Mouse (Mus musculus): ENCODE measurements around the gene Cnn2. TPM values are rescaled to one million over a fixed set of nuclear protein-coding genes. Genes with fewer than 3 reads are reported as not detected.
A peak's percentile ranks its signal among the peaks of the same experiment; 100 is the strongest.

Cnn2 gene
- polyA plus RNA-seq, 1 experiment from 2014 or later: 208 TPM

- H3K27ac ChIP-seq: no peak overlapping the region
- H3K4me3 ChIP-seq: 0 out of 2 replicates have a peak overlapping the region, but pooled peaks have one; percentile 37
- peaks cover 28% of the 10 kb centered on the region for H3K4me1 ChIP-seq (replicated peaks)
- no peaks in the 10 kb centered on the region for H3K36me3 ChIP-seq
- H3K27me3 ChIP-seq: peaks cover 8% of the 10 kb centered on the region
- WGBS: 78% methylated on average over 18 of the region's 18 CpGs
- H3K9me3 ChIP-seq (replicated peaks): no peaks in the 10 kb centered on the region
- ATAC-seq (replicated peaks; ENCODE audit: insufficient number of reproducible peaks, insufficient read depth, low FRiP score, low read depth): no peak
- H3K9ac ChIP-seq: no peak overlapping the region
- H3K4me2 ChIP-seq: no peak overlapping the region; the same call in 1 of the 2 replicates
Observed at GRCm38 (mm10) chr10:80020603-80021319, 32.4 kb downstream of the Cnn2 start.

- Histone ChIP-seq H3K4me1 (replicated peaks) (peaks cover 24% of the 10 kb centered on the region), H3K36me3 (no peaks in the 10 kb centered on the region), H3K27me3 (0 out of 2 replicates have a peak, but pooled peaks cover 3% of the 10 kb centered on the region), H3K27ac (no peak overlapping the region), H3K9me3 (replicated peaks) (no peaks in the 10 kb centered on the region), H3K9ac (no peak overlapping the region), H3K4me3 (no peak overlapping the region), H3K4me2 (no peak overlapping the region)
- no peak for ATAC-seq (replicated peaks; ENCODE audit: insufficient number of reproducible peaks, insufficient read depth, low FRiP score, low read depth)
- 86% methylated on average over 13 of the region's 13 CpGs for WGBS
Observed at GRCm38 (mm10) chr10:80021320-80021641, 32.9 kb downstream of the Cnn2 start.

GRCm38 (mm10) chr10:80022164-80022563, 33.8 kb downstream of the Cnn2 start:
- Histone ChIP-seq H3K27me3 (0 out of 2 replicates have a peak, but pooled peaks cover 3% of the 10 kb centered on the region), H3K4me1 (replicated peaks) (peaks cover 24% of the 10 kb centered on the region), H3K27ac (no peak overlapping the region), H3K36me3 (no peaks in the 10 kb centered on the region), H3K4me3 (no peak overlapping the region), H3K4me2 (no peak overlapping the region), H3K9me3 (replicated peaks) (no peaks in the 10 kb centered on the region), H3K9ac (no peak overlapping the region)
- 88% methylated on average over 12 of the region's 12 CpGs for WGBS
- ATAC-seq (replicated peaks; ENCODE audit: insufficient number of reproducible peaks, insufficient read depth, low FRiP score, low read depth): no peak

- H3K9me3 ChIP-seq (replicated peaks): no peaks in the 10 kb centered on the region
- no peak overlapping the region for H3K9ac ChIP-seq
- H3K4me2 ChIP-seq: no peak overlapping the region
- H3K36me3 ChIP-seq: no peaks in the 10 kb centered on the region
- H3K4me1 ChIP-seq (replicated peaks): peaks cover 24% of the 10 kb centered on the region
- H3K4me3 ChIP-seq: no peak overlapping the region
- 0 out of 2 replicates have a peak, but pooled peaks cover 1% of the 10 kb centered on the region for H3K27me3 ChIP-seq
- ATAC-seq (replicated peaks; ENCODE audit: insufficient number of reproducible peaks, insufficient read depth, low FRiP score, low read depth): no peak
- 95% methylated on average over 8 of the region's 8 CpGs for WGBS
- H3K27ac ChIP-seq: no peak overlapping the region
Observed at GRCm38 (mm10) chr10:80022806-80023205, 34.4 kb downstream of the Cnn2 start.

GRCm38 (mm10) chr10:80023758-80024157, 35.4 kb downstream of the Cnn2 start:
- Histone ChIP-seq H3K27ac (no peak overlapping the region), H3K4me2 (no peak overlapping the region), H3K4me1 (replicated peaks) (peaks cover 21% of the 10 kb centered on the region), H3K36me3 (no peaks in the 10 kb centered on the region), H3K9ac (no peak overlapping the region), H3K4me3 (no peak overlapping the region), H3K9me3 (replicated peaks) (no peaks in the 10 kb centered on the region), H3K27me3 (no peaks in the 10 kb centered on the region)
- ATAC-seq (replicated peaks; ENCODE audit: insufficient number of reproducible peaks, insufficient read depth, low FRiP score, low read depth): no peak
- 83% methylated on average over 5 of the region's 5 CpGs for WGBS

- no peaks in the 10 kb centered on the region for H3K9me3 ChIP-seq (replicated peaks)
- H3K27me3 ChIP-seq: no peaks in the 10 kb centered on the region
- no peak overlapping the region for H3K9ac ChIP-seq
- no peak for ATAC-seq (replicated peaks; ENCODE audit: insufficient number of reproducible peaks, insufficient read depth, low FRiP score, low read depth)
- 70% methylated on average over 15 of the region's 15 CpGs for WGBS
- no peaks in the 10 kb centered on the region for H3K36me3 ChIP-seq
- H3K4me2 ChIP-seq: 0 out of 2 replicates have a peak overlapping the region, but pooled peaks have one; percentile 2
- peaks cover 14% of the 10 kb centered on the region for H3K4me1 ChIP-seq (replicated peaks)
- H3K27ac ChIP-seq: no peak overlapping the region
- no peak overlapping the region for H3K4me3 ChIP-seq
Observed at GRCm38 (mm10) chr10:80024229-80025043, 36.1 kb downstream of the Cnn2 start.

- Histone ChIP-seq H3K4me3 (no peak overlapping the region), H3K27ac (no peak overlapping the region), H3K9me3 (replicated peaks) (no peaks in the 10 kb centered on the region), H3K27me3 (no peaks in the 10 kb centered on the region), H3K4me1 (replicated peaks) (peaks cover 8% of the 10 kb centered on the region), H3K9ac (no peak overlapping the region), H3K4me2 (no peak overlapping the region), H3K36me3 (no peaks in the 10 kb centered on the region)
- WGBS: 60% methylated on average over 4 of the region's 4 CpGs
- no peak for ATAC-seq (replicated peaks; ENCODE audit: insufficient number of reproducible peaks, insufficient read depth, low FRiP score, low read depth)
Observed at GRCm38 (mm10) chr10:80025044-80025347, 36.6 kb downstream of the Cnn2 start.

DNA sequence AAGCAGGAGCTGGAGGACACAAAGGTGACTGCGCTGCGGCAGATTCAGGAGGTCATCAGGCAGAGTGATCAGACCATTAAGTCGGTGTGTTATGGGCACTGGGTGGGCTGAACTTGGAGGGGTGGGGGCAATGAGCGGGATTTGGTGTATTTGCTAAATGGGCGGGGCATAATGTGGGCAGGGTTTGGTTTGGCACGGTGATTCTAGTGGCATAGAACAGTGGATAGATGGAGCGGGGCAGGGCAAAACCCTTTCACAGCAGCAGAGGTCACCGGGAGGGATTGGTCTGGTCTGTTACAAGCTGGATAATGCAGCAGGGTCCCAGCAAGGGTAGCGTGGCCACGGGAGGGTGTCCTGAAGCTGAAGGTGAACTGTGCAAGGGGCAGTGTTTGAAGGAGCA, 37.1 kb downstream of the Cnn2 start:
- Histone ChIP-seq H3K27ac (no peak overlapping the region), H3K27me3 (no peaks in the 10 kb centered on the region), H3K4me2 (no peak overlapping the region), H3K4me1 (replicated peaks) (peaks cover 5% of the 10 kb centered on the region; the same call in 1 of the 2 replicates), H3K9ac (no peak overlapping the region), H3K4me3 (no peak overlapping the region), H3K36me3 (no peaks in the 10 kb centered on the region), H3K9me3 (replicated peaks) (no peaks in the 10 kb centered on the region)
- WGBS: 81% methylated on average over 10 of the region's 10 CpGs
- no peak for ATAC-seq (replicated peaks; ENCODE audit: insufficient number of reproducible peaks, insufficient read depth, low FRiP score, low read depth)

DNA sequence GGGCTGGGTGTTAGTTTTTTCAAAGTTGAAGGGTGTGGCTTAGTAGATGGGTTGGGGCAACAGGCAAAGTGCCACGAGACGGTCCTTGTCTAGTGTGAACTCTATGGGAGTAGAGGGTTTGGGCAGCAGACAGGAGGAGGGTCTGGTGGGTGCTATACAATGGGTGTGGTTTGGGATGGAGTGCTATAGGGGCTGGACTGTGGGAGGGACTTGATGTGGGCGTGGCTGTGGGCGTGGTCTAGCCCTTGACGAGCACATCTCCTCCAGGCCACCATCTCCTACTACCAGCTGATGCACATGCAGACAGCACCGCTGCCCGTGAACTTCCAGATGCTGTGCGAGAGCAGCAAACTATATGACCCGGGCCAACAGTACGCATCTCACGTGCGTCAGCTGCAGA, 37.5 kb downstream of the Cnn2 start:
- no peaks in the 10 kb centered on the region for H3K9me3 ChIP-seq (replicated peaks)
- no peak overlapping the region for H3K4me3 ChIP-seq
- 65% methylated on average over 12 of the region's 12 CpGs for WGBS
- no peak for ATAC-seq (replicated peaks; ENCODE audit: insufficient number of reproducible peaks, insufficient read depth, low FRiP score, low read depth)
- H3K4me1 ChIP-seq (replicated peaks): 0 out of 2 replicates have a peak, but pooled peaks cover 2% of the 10 kb centered on the region
- no peak overlapping the region for H3K27ac ChIP-seq
- no peaks in the 10 kb centered on the region for H3K36me3 ChIP-seq
- H3K9ac ChIP-seq: no peak overlapping the region
- no peaks in the 10 kb centered on the region for H3K27me3 ChIP-seq
- H3K4me2 ChIP-seq: no peak overlapping the region

DNA sequence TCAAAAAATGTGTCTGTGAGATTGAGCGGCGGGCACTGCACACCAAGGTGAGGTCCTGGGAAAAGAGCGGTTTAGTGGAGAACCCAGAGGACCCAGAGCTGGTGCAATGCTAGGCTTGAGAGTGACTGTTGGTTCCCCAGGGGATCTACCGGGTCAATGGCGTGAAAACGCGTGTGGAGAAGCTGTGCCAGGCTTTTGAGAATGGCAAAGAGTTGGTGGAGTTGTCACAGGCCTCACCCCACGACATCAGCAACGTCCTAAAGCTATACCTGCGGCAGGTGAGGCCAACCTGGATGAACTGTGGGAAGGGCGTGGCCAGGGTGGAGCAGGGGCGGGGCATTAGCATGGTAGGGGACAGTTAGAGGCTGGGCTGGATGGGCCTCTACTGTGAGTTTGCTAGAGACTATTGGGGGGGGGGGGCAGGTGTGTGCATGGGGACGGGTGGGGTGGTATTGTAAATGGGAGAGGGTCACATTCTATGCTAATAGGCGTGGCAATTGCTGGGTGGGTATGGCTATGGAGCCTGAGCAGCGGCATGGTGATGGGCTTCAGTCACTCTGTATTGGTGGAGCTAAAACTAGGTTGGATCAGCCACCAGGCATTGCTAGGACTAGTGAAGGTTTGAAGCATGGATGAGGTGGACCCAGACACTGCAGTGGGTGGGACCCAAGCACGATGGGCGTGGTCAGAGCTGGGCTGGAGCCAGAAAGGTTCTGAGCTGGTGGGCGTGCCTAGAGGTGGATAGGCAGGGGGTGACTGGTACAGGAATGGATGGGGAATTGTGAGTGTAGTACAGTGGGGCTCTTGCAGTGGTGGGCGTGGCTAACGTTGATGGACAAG, 39.5 kb downstream of the Cnn2 start:
- ATAC-seq (replicated peaks; ENCODE audit: insufficient number of reproducible peaks, insufficient read depth, low FRiP score, low read depth): no peak
- H3K9me3 ChIP-seq (replicated peaks): no peaks in the 10 kb centered on the region
- 75% methylated on average over 20 of the region's 20 CpGs for WGBS
- peaks cover 7% of the 10 kb centered on the region for H3K4me1 ChIP-seq (replicated peaks)
- no peak overlapping the region for H3K4me3 ChIP-seq
- H3K27me3 ChIP-seq: no peaks in the 10 kb centered on the region
- no peak overlapping the region for H3K4me2 ChIP-seq
- no peaks in the 10 kb centered on the region for H3K36me3 ChIP-seq
- no peak overlapping the region for H3K27ac ChIP-seq
- H3K9ac ChIP-seq: no peak overlapping the region

DNA sequence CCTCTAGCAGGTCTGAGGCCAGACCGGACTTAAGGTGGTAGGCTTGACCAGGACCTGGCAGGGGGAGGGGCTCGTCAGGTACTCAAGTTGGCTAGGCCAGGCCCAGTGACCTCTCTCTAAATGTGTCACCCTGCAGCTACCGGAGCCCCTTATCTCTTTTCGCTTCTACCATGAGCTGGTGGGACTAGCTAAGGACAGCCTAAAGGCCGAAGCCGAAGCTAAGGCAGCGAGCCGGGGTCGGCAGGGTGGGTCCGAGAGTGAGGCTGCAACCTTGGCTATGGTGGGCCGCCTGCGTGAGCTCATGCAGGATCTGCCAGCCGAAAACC, 40.1 kb downstream of the Cnn2 start:
- Histone ChIP-seq H3K27ac (no peak overlapping the region), H3K4me2 (no peak overlapping the region), H3K27me3 (no peaks in the 10 kb centered on the region), H3K9me3 (replicated peaks) (no peaks in the 10 kb centered on the region), H3K9ac (no peak overlapping the region), H3K36me3 (no peaks in the 10 kb centered on the region), H3K4me3 (no peak overlapping the region), H3K4me1 (replicated peaks) (peaks cover 13% of the 10 kb centered on the region)
- ATAC-seq (replicated peaks; ENCODE audit: insufficient number of reproducible peaks, insufficient read depth, low FRiP score, low read depth): no peak
- 89% methylated on average over 13 of the region's 13 CpGs for WGBS
